Mouse (Mus musculus): ENCODE measurements around the gene Csad.

Gene Csad

DNA sequence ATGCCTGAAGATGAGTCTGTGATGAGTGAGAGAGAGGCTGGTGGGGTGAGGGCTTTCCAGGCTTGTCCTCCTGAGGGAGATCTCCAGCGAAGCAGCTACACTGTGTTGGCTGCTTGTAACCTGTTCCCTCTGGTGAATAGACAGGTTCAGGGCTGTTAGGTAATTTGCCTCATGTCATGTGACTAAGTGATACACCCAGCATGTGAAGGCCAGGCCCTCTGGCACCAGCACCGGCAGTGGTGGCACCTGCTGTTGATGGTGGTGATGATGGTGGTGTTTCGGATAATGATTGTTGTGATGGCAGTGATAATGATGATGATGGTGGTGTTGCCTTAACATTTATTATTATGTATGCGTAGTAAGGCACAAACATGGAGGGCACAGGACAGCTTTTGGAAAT is 6.3 kb upstream of the Csad start:
- H3K4me1 ChIP-seq (replicated peaks; ENCODE audit: low read depth, low read length), result peaks cover 97% of the 10 kb centered on the region
- peak overlapping the region; percentile 90 for H3K4me3 ChIP-seq (replicated peaks; ENCODE audit: low read length)
- no peaks in the 10 kb centered on the region for H3K27me3 ChIP-seq (ENCODE audit: insufficient read depth, low read length)
- TF ChIP-seq CTCF (conservative IDR thresholded peaks at IDR 0.05; ENCODE audit: low read length) (no peak), POU5F1 (IDR thresholded peaks at IDR 0.05; ENCODE audit: borderline replicate concordance, low read length) (no peak), NANOG (IDR thresholded peaks at IDR 0.05; ENCODE audit: borderline replicate concordance, low read length) (peak; percentile 61; the same call in 1 of the 2 replicates)
- H3K36me3 ChIP-seq (ENCODE audit: insufficient read depth, low read length), result peaks cover 90% of the 10 kb centered on the region
- no peaks in the 10 kb centered on the region for H3K9me3 ChIP-seq (ENCODE audit: low read length)

GRCm38 (mm10) chr15:102209114-102209513 is 4.6 kb upstream of the Csad start:
- TF ChIP-seq CTCF (conservative IDR thresholded peaks at IDR 0.05; ENCODE audit: low read length) (no peak), POU5F1 (IDR thresholded peaks at IDR 0.05; ENCODE audit: borderline replicate concordance, low read length) (no peak), NANOG (IDR thresholded peaks at IDR 0.05; ENCODE audit: borderline replicate concordance, low read length) (no peak)
- Histone ChIP-seq H3K4me1 (replicated peaks; ENCODE audit: low read depth, low read length) (peaks cover 96% of the 10 kb centered on the region), H3K9me3 (ENCODE audit: low read length) (no peaks in the 10 kb centered on the region), H3K4me3 (replicated peaks; ENCODE audit: low read length) (peak overlapping the region; percentile 90), H3K27me3 (ENCODE audit: insufficient read depth, low read length) (no peaks in the 10 kb centered on the region), H3K36me3 (ENCODE audit: insufficient read depth, low read length) (peaks cover 87% of the 10 kb centered on the region)

DNA sequence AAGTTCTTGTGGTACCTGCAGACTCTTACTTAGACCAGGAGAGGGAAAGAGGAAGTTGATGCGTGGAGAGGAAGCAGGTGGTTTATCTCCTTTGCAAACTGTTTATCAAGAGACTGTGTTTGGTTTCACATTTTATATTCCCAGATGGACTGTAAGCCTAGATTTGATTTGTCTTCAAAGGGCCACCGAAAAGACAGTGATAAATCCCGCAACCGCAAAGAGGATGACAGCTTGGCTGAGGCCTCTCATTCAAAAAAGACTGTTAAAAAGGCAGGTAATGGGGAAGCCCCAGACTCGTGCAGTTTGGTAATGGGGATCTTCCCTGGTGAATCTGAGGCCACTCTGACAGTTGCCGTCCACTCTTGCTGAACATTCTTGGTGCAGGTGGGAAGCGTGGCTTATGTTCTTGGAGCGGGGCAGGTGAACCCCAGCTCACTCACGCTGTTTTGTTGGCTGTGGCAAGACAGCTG is 3.6 kb upstream of the Csad start:
- Histone ChIP-seq H3K27me3 (ENCODE audit: insufficient read depth, low read length) (no peaks in the 10 kb centered on the region), H3K36me3 (ENCODE audit: insufficient read depth, low read length) (peaks cover 77% of the 10 kb centered on the region), H3K4me1 (replicated peaks; ENCODE audit: low read depth, low read length) (peaks cover 86% of the 10 kb centered on the region), H3K4me3 (replicated peaks; ENCODE audit: low read length) (peak overlapping the region; percentile 90), H3K9me3 (ENCODE audit: low read length) (no peaks in the 10 kb centered on the region)
- TF ChIP-seq POU5F1 (IDR thresholded peaks at IDR 0.05; ENCODE audit: borderline replicate concordance, low read length) (no peak), CTCF (conservative IDR thresholded peaks at IDR 0.05; ENCODE audit: low read length) (no peak)

- TF ChIP-seq NANOG (IDR thresholded peaks at IDR 0.05; ENCODE audit: borderline replicate concordance, low read length), result no peak
- Histone ChIP-seq H3K4me3 (replicated peaks; ENCODE audit: low read length) (peak overlapping the region; percentile 90), H3K9me3 (ENCODE audit: low read length) (no peaks in the 10 kb centered on the region), H3K36me3 (ENCODE audit: insufficient read depth, low read length) (peaks cover 71% of the 10 kb centered on the region), H3K4me1 (replicated peaks; ENCODE audit: low read depth, low read length) (peaks cover 84% of the 10 kb centered on the region), H3K27me3 (ENCODE audit: insufficient read depth, low read length) (no peaks in the 10 kb centered on the region)
Observed at GRCm38 (mm10) chr15:102207351-102207750, 2.8 kb upstream of the Csad start.

DNA sequence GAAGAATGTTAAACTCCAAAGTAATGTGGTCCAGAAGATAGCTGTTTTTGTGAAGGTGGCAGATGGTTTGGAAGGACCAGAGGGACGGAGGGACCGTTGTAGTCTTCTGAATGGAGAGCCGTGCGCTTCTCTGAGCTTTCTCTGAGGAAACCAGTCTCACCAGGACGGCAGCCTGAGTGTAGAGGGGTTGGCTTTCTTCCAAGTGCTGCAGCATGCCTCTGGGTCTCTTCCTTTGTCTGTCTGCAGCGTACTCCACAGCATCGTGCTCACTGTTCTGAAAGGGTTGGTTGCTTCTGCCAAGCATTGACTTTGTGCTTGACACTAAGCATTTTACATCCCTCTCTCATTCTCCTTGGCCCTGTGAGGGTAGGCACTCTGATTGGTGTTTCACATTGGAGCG is 1.3 kb upstream of the Csad start:
- Histone ChIP-seq H3K4me1 (replicated peaks; ENCODE audit: low read depth, low read length) (peaks cover 87% of the 10 kb centered on the region), H3K9me3 (ENCODE audit: low read length) (no peaks in the 10 kb centered on the region), H3K27me3 (ENCODE audit: insufficient read depth, low read length) (no peaks in the 10 kb centered on the region), H3K4me3 (replicated peaks; ENCODE audit: low read length) (peak overlapping the region; percentile 90), H3K36me3 (ENCODE audit: insufficient read depth, low read length) (peaks cover 77% of the 10 kb centered on the region)
- TF ChIP-seq POU5F1 (IDR thresholded peaks at IDR 0.05; ENCODE audit: borderline replicate concordance, low read length) (no peak), CTCF (conservative IDR thresholded peaks at IDR 0.05; ENCODE audit: low read length) (no peak), NANOG (IDR thresholded peaks at IDR 0.05; ENCODE audit: borderline replicate concordance, low read length) (no peak)

- H3K4me3 ChIP-seq (replicated peaks; ENCODE audit: low read length), result peak overlapping the region; percentile 90
- peaks cover 80% of the 10 kb centered on the region for H3K4me1 ChIP-seq (replicated peaks; ENCODE audit: low read depth, low read length)
- no peaks in the 10 kb centered on the region for H3K27me3 ChIP-seq (ENCODE audit: insufficient read depth, low read length)
- no peak for TF ChIP-seq NANOG (IDR thresholded peaks at IDR 0.05; ENCODE audit: borderline replicate concordance, low read length)
- no peak for TF ChIP-seq POU5F1 (IDR thresholded peaks at IDR 0.05; ENCODE audit: borderline replicate concordance, low read length)
- no peak for TF ChIP-seq CTCF (conservative IDR thresholded peaks at IDR 0.05; ENCODE audit: low read length)
- H3K9me3 ChIP-seq (ENCODE audit: low read length), result no peaks in the 10 kb centered on the region
- peaks cover 72% of the 10 kb centered on the region for H3K36me3 ChIP-seq (ENCODE audit: insufficient read depth, low read length)
Observed at GRCm38 (mm10) chr15:102203835-102204381, 616 bp downstream of the Csad start.

DNA sequence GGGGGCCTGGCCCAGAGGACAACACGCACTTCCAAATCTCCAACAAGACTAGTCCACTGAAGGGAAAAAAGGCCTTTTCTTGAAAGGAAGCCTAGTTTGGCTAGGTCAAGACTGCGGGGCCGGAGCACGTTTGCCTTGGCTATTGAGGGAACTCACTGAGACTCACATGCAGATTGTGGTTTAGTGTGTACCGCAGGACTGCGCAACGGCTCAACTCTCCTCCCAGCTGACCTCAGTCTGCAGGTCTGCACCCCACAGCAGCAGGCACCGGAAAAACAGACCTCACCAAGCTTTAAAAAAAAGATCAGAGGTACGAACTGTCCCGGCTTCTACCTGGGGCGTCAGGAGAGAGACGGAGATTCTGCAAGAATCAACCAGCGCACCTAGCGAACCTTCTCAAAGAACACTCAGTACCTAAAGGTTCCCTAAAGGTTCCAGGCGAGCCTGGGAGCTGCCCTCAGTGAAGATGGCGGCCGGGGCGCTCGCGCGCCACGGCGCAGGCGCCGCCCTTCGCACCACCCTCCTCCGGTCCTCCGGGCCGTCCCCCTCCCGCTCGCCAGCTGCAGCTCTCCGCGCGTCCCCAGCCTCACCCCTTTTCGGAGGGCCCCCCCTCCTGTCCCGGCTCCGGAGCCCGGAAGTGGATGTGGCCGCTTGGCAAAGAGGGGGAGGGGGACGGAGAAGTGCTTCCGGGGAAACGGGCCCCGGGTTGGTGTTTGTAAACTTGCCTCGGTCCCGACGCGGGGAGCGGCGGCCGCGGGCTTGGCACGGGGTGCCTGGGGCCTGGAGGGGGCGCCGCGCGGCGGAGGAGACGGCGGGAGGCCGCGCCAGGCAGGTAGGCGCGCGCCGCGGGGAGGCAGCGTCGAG is 1.3 kb downstream of the Csad start, which contains the start of gene Zfp740:
Gene Zfp740, plus strand, starts transcription at position 279 of the 864 bp plus-strand sequence.
- Histone ChIP-seq H3K36me3 (ENCODE audit: insufficient read depth, low read length) (peaks cover 70% of the 10 kb centered on the region), H3K4me3 (replicated peaks; ENCODE audit: low read length) (peak within 1 kb of the TSS; percentile 90), H3K27me3 (ENCODE audit: insufficient read depth, low read length) (no peaks in the 10 kb centered on the region), H3K4me1 (replicated peaks; ENCODE audit: low read depth, low read length) (peaks cover 76% of the 10 kb centered on the region), H3K9me3 (ENCODE audit: low read length) (no peaks in the 10 kb centered on the region)
- TF ChIP-seq CTCF (conservative IDR thresholded peaks at IDR 0.05; ENCODE audit: low read length) (no peak), POU5F1 (IDR thresholded peaks at IDR 0.05; ENCODE audit: borderline replicate concordance, low read length) (no peak), NANOG (IDR thresholded peaks at IDR 0.05; ENCODE audit: borderline replicate concordance, low read length) (no peak)

- Histone ChIP-seq H3K4me1 (replicated peaks; ENCODE audit: low read depth, low read length) (peaks cover 64% of the 10 kb centered on the region), H3K27me3 (ENCODE audit: insufficient read depth, low read length) (no peaks in the 10 kb centered on the region), H3K36me3 (ENCODE audit: insufficient read depth, low read length) (peaks cover 60% of the 10 kb centered on the region), H3K4me3 (replicated peaks; ENCODE audit: low read length) (no peak overlapping the region), H3K9me3 (ENCODE audit: low read length) (no peaks in the 10 kb centered on the region)
- TF ChIP-seq CTCF (conservative IDR thresholded peaks at IDR 0.05; ENCODE audit: low read length), result no peak
- TF ChIP-seq POU5F1 (IDR thresholded peaks at IDR 0.05; ENCODE audit: borderline replicate concordance, low read length), result no peak
- TF ChIP-seq NANOG (IDR thresholded peaks at IDR 0.05; ENCODE audit: borderline replicate concordance, low read length), result no peak
Observed at GRCm38 (mm10) chr15:102198841-102199240, 5.7 kb downstream of the Csad start.

Data from E14TG2a.4 (cell line).